Mouse (Mus musculus) lung, embryonic 16.5 days (tissue): ENCODE results near the gene Anxa2. TPM values are rescaled to one million over a fixed set of nuclear protein-coding genes. Genes with fewer than 3 reads are reported as not detected.

Experiments used
- ATAC-seq: fragments of 200-750 bp; cut with Nextera tagmentation; 2 replicates; pipeline ENCODE4 v1.8.0; 2017; ENCODE audit warnings: low read depth, mild to moderate bottlenecking, moderate library complexity
- H3K27ac ChIP-seq: fragments of 300-500 bp; sonication (generic); 2 replicates; pipeline ENCODE4 v1.5.1; 2014; ENCODE audit warnings: mild to moderate bottlenecking, control low read depth, low read length
- H3K27me3 ChIP-seq: fragments of 300-500 bp; sonication (generic); 2 replicates; pipeline ENCODE4 v1.6.1; 2014; ENCODE audit warnings: low read depth, low read length, mixed read lengths; ENCODE audit not compliant: control insufficient read depth, insufficient read depth
- H3K36me3 ChIP-seq: fragments of 300-500 bp; sonication (generic); 2 replicates; pipeline ENCODE4 v1.6.1; 2014; ENCODE audit warnings: low read length; ENCODE audit not compliant: control insufficient read depth, insufficient read depth
- H3K4me1 ChIP-seq: fragments of 300-500 bp; sonication (generic); replicated peaks from 2 replicates; pipeline ENCODE4 v1.6.1; 2014; ENCODE audit warnings: low read length, mixed read lengths; ENCODE audit not compliant: control insufficient read depth, insufficient read depth
- H3K4me2 ChIP-seq: fragments of 300-500 bp; sonication (generic); 2 replicates; pipeline ENCODE4 v1.6.1; 2014; ENCODE audit warnings: low read depth, low read length, control low read depth
- H3K4me3 ChIP-seq: fragments of 300-500 bp; sonication (generic); 2 replicates; pipeline ENCODE4 v1.5.1; 2014; ENCODE audit warnings: mild to moderate bottlenecking, low read length, control low read depth
- H3K9ac ChIP-seq: fragments of 300-500 bp; sonication (generic); 2 replicates; pipeline ENCODE4 v1.6.1; 2014; ENCODE audit warnings: low read length, control low read depth
- H3K9me3 ChIP-seq: fragments of 300-500 bp; sonication (generic); 2 replicates; pipeline ENCODE4 v1.6.1; 2016; ENCODE audit warnings: low read length; ENCODE audit not compliant: control insufficient read depth
- WGBS: fragments of 180-500 bp; shearing (Covaris S2); extraction: QIAGEN DNeasy Blood & Tissue Kit; methylation state at CpG from one replicate; pipeline ENCODE4 v1.1.7; 2014; 5-methylcytosine and 5-hydroxymethylcytosine counted together
- polyA plus RNA-seq: library from polyadenylated mRNA; unstranded; fragments of >200 nt; fragmentation: Nextera tagmentation; extraction: Ambion mirVana; gene quantifications from 2 replicates; pipeline ENCODE4 v1.2.1, GENCODE M21; 2015

Gene Anxa2
- polyA plus RNA-seq, 1 experiment from 2014 or later: 973 TPM

DNA sequence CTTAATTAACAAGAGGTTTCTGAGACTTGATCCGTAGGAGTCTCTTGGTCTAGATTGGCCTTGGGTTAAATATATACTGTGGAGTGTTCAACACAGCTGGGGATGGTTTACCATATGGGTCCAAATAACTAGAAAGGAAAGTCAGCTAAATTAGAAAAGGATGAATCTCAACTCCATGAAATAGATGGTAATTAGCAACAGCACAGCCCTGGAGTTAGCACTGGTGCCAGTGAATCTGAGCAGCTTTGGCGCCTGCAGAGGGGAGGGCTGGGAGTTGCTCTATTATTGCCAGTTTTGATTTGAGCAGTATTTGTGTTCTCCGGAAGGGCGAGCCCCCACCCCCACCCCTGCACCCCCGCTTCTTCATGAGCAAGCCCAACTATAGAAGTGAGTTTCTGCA is 16.9 kb downstream of the Anxa2 start:
- ATAC-seq: no peak
- peaks cover 66% of the 10 kb centered on the region for H3K4me1 ChIP-seq
- peaks cover 27% of the 10 kb centered on the region for H3K36me3 ChIP-seq
- no peak overlapping the region for H3K4me3 ChIP-seq
- no peaks in the 10 kb centered on the region for H3K27me3 ChIP-seq
- H3K27ac ChIP-seq: peak overlapping the region; percentile 77
- no peak overlapping the region for H3K9ac ChIP-seq
- no peak overlapping the region for H3K4me2 ChIP-seq
- 54% methylated on average over 5 of the region's 5 CpGs for WGBS
- H3K9me3 ChIP-seq: no peaks in the 10 kb centered on the region

- Histone ChIP-seq H3K27ac (peak overlapping the region; percentile 77), H3K4me1 (peaks cover 60% of the 10 kb centered on the region), H3K9me3 (no peaks in the 10 kb centered on the region), H3K9ac (0 out of 2 replicates have a peak overlapping the region, but pooled peaks have one; percentile 25), H3K4me3 (no peak overlapping the region), H3K27me3 (no peaks in the 10 kb centered on the region), H3K36me3 (peaks cover 27% of the 10 kb centered on the region), H3K4me2 (no peak overlapping the region)
- peak; percentile 62 for ATAC-seq
- 4% methylated on average over 6 of the region's 6 CpGs for WGBS
Measured at GRCm38 (mm10) chr9:69470921-69471320, 17.5 kb downstream of the Anxa2 start.

DNA sequence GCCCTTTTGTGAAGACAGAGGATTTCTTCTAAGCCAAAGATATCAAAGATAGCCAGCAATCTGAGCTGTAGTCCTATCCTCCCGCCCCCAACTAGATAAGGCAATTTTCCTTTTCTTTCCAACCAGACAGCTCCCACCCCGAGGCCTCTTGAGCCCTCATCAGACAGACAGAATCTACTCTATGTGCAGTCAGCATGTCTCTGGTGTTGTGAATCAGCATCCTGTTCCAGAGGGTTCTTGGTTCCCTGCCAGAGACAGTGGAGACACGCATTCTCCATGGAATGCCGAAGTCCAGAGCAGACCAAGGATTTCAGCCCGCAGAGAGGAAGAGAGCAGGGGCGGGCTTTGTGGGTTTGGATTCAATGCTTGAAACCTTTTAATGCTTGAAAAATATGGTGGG is 19.3 kb downstream of the Anxa2 start:
- no peak overlapping the region for H3K4me2 ChIP-seq
- WGBS: 33% methylated on average over 6 of the region's 6 CpGs
- H3K27ac ChIP-seq: peak overlapping the region; percentile 87
- H3K36me3 ChIP-seq: peaks cover 28% of the 10 kb centered on the region
- no peaks in the 10 kb centered on the region for H3K27me3 ChIP-seq
- no peak overlapping the region for H3K9ac ChIP-seq
- no peaks in the 10 kb centered on the region for H3K9me3 ChIP-seq
- peaks cover 47% of the 10 kb centered on the region for H3K4me1 ChIP-seq
- no peak overlapping the region for H3K4me3 ChIP-seq
- peak; percentile 84 for ATAC-seq

GRCm38 (mm10) chr9:69475873-69476272 is 22.5 kb downstream of the Anxa2 start:
- no peaks in the 10 kb centered on the region for H3K27me3 ChIP-seq
- peaks cover 24% of the 10 kb centered on the region for H3K4me1 ChIP-seq

GRCm38 (mm10) chr9:69477195-69477823 is 23.9 kb downstream of the Anxa2 start:
- WGBS: 64% methylated on average over 14 of the region's 14 CpGs
- Histone ChIP-seq H3K9ac (no peak overlapping the region), H3K4me2 (no peak overlapping the region), H3K4me3 (no peak overlapping the region), H3K27me3 (no peaks in the 10 kb centered on the region), H3K36me3 (peaks cover 33% of the 10 kb centered on the region), H3K9me3 (no peaks in the 10 kb centered on the region), H3K4me1 (peaks cover 11% of the 10 kb centered on the region), H3K27ac (peak overlapping the region; percentile 10; the same call in 1 of the 2 replicates)
- no peak for ATAC-seq

More at GRCm38 (mm10) chr9:69475873-69476272, 22.5 kb downstream of the Anxa2 start:
- Histone ChIP-seq H3K9ac (no peak overlapping the region), H3K27ac (no peak overlapping the region), H3K4me2 (no peak overlapping the region), H3K9me3 (no peaks in the 10 kb centered on the region), H3K4me3 (no peak overlapping the region), H3K36me3 (peaks cover 33% of the 10 kb centered on the region)
- WGBS: 65% methylated on average over 6 of the region's 6 CpGs
- ATAC-seq: no peak

GRCm38 (mm10) chr9:69477824-69478222 is 24.4 kb downstream of the Anxa2 start:
- H3K4me2 ChIP-seq: no peak overlapping the region
- no peak overlapping the region for H3K4me3 ChIP-seq
- H3K4me1 ChIP-seq: peaks cover 7% of the 10 kb centered on the region
- no peaks in the 10 kb centered on the region for H3K27me3 ChIP-seq
- peaks cover 35% of the 10 kb centered on the region for H3K36me3 ChIP-seq
- no peaks in the 10 kb centered on the region for H3K9me3 ChIP-seq
- H3K9ac ChIP-seq: no peak overlapping the region
- WGBS: 64% methylated on average over 6 of the region's 6 CpGs
- no peak for ATAC-seq
- H3K27ac ChIP-seq: no peak overlapping the region

- H3K4me3 ChIP-seq: no peak overlapping the region
- 0% methylated on average over 1 of the region's 1 CpGs for WGBS
- H3K4me2 ChIP-seq: no peak overlapping the region
- no peak overlapping the region for H3K9ac ChIP-seq
- peaks cover 45% of the 10 kb centered on the region for H3K36me3 ChIP-seq
- no peaks in the 10 kb centered on the region; the same call in 1 of the 2 replicates for H3K4me1 ChIP-seq
- H3K27ac ChIP-seq: no peak overlapping the region
- ATAC-seq: peak; percentile 67
- no peaks in the 10 kb centered on the region for H3K27me3 ChIP-seq
- H3K9me3 ChIP-seq: no peaks in the 10 kb centered on the region
Measured at GRCm38 (mm10) chr9:69480344-69480743, 26.9 kb downstream of the Anxa2 start.

DNA sequence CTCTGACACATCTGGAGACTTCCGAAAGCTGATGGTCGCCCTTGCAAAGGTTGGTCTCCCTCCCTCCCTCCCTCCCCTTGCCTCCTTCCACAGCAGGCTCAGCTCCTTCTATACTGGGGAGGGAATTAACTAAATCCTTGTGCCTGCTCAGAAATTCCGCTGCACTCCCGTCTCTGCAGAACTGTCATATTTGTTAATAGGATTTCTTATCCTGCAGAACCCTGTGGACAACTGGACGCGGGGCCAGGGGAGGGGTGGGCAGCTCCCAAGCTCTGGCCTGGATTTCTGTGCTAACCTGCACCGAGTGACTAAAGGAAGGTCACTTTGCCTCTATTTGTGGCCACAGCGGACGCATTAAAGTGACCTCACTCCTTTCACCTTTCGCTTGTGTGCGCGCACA is 30.4 kb downstream of the Anxa2 start:
- ATAC-seq: no peak
- Histone ChIP-seq H3K4me3 (no peak overlapping the region), H3K9me3 (no peaks in the 10 kb centered on the region), H3K4me2 (no peak overlapping the region), H3K9ac (no peak overlapping the region), H3K36me3 (peaks cover 65% of the 10 kb centered on the region), H3K27ac (no peak overlapping the region), H3K4me1 (no peaks in the 10 kb centered on the region), H3K27me3 (no peaks in the 10 kb centered on the region)
- WGBS: 59% methylated on average over 12 of the region's 12 CpGs

GRCm38 (mm10) chr9:69486140-69486539 is 32.7 kb downstream of the Anxa2 start:
- H3K4me2 ChIP-seq: no peak overlapping the region
- H3K4me3 ChIP-seq: no peak overlapping the region
- no peaks in the 10 kb centered on the region for H3K27me3 ChIP-seq
- H3K9ac ChIP-seq: no peak overlapping the region
- no peak for ATAC-seq
- H3K9me3 ChIP-seq: no peaks in the 10 kb centered on the region
- 64% methylated on average over 8 of the region's 8 CpGs for WGBS
- no peaks in the 10 kb centered on the region for H3K4me1 ChIP-seq
- H3K36me3 ChIP-seq: peaks cover 75% of the 10 kb centered on the region
- no peak overlapping the region for H3K27ac ChIP-seq
